Mouse (Mus musculus): ENCODE data around the gene Gata5. TPM values are rescaled to one million over a fixed set of nuclear protein-coding genes. Genes with fewer than 3 reads are reported as not detected.
A peak's percentile ranks its signal among the peaks of the same experiment; 100 is the strongest.

Gene Gata5
- polyA plus RNA-seq, 1 experiment, result not detected

DNA sequence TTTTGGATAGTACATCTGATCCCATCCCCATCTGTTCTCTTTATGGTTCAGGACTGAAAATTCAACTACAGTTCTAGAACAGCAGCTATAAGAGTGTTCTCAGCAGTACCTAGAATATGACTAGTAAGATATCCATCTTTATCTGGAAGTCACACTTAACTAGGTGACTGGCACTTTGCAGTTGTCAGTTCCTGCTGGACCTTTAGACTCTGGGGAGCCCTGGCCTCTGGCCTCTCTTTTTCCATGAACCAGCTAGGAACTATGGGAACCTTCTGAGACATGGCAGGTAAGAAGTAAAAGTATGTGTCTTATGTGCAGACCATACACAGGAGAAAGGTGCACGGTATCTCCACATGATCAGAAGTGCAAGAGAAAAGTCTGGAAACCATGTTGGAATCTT is 5.0 kb downstream of the Gata5 start:
- no peak overlapping the region for H3K27ac ChIP-seq (ENCODE audit: insufficient read depth, low read length)

DNA sequence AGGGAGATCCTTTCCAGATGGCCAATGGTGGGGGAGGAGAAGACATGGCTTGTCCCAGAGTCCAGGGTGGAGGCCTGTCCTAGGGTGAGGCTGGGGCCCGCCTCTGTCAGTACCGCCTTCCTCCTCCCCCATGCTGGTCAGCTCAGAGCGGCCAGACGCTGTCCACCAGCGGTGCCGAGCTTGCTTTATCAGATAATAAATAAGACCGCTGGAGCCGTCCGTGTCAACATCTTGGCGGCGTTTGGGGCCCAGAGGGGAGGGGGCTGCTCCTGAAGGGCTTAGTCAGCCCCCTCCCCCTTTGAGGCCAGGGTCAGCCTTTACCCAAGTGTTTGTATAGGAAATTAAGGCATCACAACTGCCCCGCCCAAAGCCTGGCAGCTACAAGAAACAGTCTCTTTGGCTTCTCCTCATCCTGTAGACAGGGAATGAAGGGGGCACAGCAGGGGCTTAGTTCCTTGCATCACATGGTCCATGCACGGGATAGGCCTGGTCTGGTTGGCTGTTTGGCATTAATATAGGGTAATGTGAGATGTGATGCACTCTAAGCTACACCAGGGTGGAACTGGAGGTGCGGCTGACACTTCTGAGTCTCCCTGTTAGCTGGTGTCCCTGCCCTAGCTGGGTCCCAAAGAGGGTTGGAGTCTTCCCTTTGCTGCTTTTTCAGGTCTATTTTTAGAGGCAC is 11.7 kb downstream of the Gata5 start:
- WGBS, result 33% methylated on average over 14 of the region's 14 CpGs
- Histone ChIP-seq H3K27me3 (ENCODE audit: control insufficient read depth, insufficient read depth, low read length) (no peaks in the 10 kb centered on the region), H3K27ac (ENCODE audit: insufficient read depth, low read length) (no peak overlapping the region), H3K4me1 (ENCODE audit: control insufficient read depth, insufficient read depth, low read length) (no peaks in the 10 kb centered on the region; the same call in 1 of the 2 replicates), H3K4me3 (replicated peaks; ENCODE audit: insufficient read depth, low read depth, low read length) (no peak overlapping the region)
- no peak for DNase-seq
- TF ChIP-seq CTCF (IDR thresholded peaks at IDR 0.05; ENCODE audit: borderline replicate concordance, insufficient read depth, low read depth, low read length), result no peak
- no peak for TF ChIP-seq POLR2A (IDR thresholded peaks at IDR 0.05; ENCODE audit: borderline replicate concordance, insufficient read depth, low read length)

More for the DNA sequence above, 5.0 kb downstream of the Gata5 start:
- 95% methylated on average over 1 of the region's 1 CpGs for WGBS
- Histone ChIP-seq H3K4me1 (ENCODE audit: control insufficient read depth, insufficient read depth, low read length) (no peaks in the 10 kb centered on the region; the same call in 1 of the 2 replicates), H3K4me3 (replicated peaks; ENCODE audit: insufficient read depth, low read depth, low read length) (no peak overlapping the region), H3K27me3 (ENCODE audit: control insufficient read depth, insufficient read depth, low read length) (peaks cover 2% of the 10 kb centered on the region; the same call in 1 of the 2 replicates)
- TF ChIP-seq POLR2A (IDR thresholded peaks at IDR 0.05; ENCODE audit: borderline replicate concordance, insufficient read depth, low read length) (no peak), CTCF (IDR thresholded peaks at IDR 0.05; ENCODE audit: borderline replicate concordance, insufficient read depth, low read depth, low read length) (no peak)
- DNase-seq, result no peak

DNA sequence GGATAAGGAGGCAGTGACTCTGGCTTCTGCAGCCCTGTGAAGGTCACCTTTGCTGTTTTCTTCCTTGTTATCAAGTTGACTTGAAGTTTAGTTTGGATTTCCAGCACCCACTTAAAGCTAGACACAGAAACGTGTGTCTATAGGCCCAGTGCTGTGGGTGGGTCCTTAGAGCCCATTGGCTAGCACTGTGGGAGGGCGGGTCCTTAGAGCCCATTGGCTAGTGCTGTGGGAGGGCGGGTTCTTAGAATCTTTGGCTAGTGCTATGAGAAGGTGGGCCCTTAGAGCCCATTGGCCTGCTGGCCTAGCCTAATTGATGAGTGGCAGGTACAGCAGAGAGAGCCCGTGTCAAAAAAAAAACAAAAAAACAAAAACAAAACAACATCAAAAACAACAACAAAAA is 14.3 kb downstream of the Gata5 start:
- no peak overlapping the region for H3K4me3 ChIP-seq (replicated peaks; ENCODE audit: insufficient read depth, low read depth, low read length)
- H3K4me1 ChIP-seq (ENCODE audit: control insufficient read depth, insufficient read depth, low read length), result no peaks in the 10 kb centered on the region; the same call in 1 of the 2 replicates
- no peak for TF ChIP-seq CTCF (IDR thresholded peaks at IDR 0.05; ENCODE audit: borderline replicate concordance, insufficient read depth, low read depth, low read length)
- DNase-seq, result no peak
- no peaks in the 10 kb centered on the region for H3K27me3 ChIP-seq (ENCODE audit: control insufficient read depth, insufficient read depth, low read length)
- WGBS, result 73% methylated on average over 4 of the region's 4 CpGs
- no peak overlapping the region for H3K27ac ChIP-seq (ENCODE audit: insufficient read depth, low read length)

DNA sequence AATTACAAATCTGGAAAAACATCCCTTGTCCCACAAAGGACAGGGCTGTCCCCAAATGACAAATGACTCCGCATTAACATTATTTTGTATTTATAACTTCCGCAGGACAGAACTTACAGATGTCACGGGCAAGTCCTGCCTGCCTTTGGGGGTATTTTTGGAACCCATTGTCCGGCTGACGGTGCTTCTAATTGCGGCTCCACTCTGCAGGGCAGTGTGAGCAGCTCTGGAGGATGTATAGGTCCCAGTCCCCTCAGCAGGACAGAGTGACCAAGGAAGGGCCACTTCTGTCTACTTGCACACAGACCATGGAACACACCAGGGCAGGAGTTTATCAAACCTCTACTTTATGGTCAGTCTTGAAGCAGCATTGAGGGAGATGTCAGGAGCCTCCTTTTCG is 16.9 kb downstream of the Gata5 start:
- no peaks in the 10 kb centered on the region; the same call in 1 of the 2 replicates for H3K4me1 ChIP-seq (ENCODE audit: control insufficient read depth, insufficient read depth, low read length)
- H3K27me3 ChIP-seq (ENCODE audit: control insufficient read depth, insufficient read depth, low read length), result no peaks in the 10 kb centered on the region
- 88% methylated on average over 7 of the region's 7 CpGs for WGBS
- no peak overlapping the region for H3K27ac ChIP-seq (ENCODE audit: insufficient read depth, low read length)
- DNase-seq, result no peak
- TF ChIP-seq CTCF (IDR thresholded peaks at IDR 0.05; ENCODE audit: borderline replicate concordance, insufficient read depth, low read depth, low read length), result no peak
- H3K4me3 ChIP-seq (replicated peaks; ENCODE audit: insufficient read depth, low read depth, low read length), result no peak overlapping the region

DNA sequence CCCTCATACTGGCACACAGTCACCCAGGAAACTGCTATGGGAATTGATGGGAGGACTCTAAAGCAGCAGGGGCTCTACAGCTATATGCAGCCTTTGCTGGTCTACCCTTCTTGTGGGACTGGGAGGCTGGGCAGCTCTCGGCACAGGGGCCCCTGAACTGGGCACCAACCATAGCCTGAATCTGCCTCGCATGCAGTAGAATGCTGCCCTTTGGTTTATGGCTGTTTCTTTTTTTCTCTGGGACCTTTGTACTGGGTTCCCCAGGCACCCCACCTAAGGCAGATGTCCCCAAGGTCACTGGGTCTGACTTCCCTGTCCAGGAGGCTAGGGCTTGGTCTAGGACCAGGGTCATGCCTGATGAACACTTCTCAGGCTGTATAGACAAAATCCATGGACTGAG is 20.2 kb downstream of the Gata5 start:
- DNase-seq, result no peak
- 63% methylated on average over 2 of the region's 2 CpGs for WGBS
- no peak overlapping the region for H3K27ac ChIP-seq (ENCODE audit: insufficient read depth, low read length)
- H3K4me3 ChIP-seq (replicated peaks; ENCODE audit: insufficient read depth, low read depth, low read length), result no peak overlapping the region
- H3K4me1 ChIP-seq (ENCODE audit: control insufficient read depth, insufficient read depth, low read length), result no peaks in the 10 kb centered on the region
- no peak for TF ChIP-seq POLR2A (IDR thresholded peaks at IDR 0.05; ENCODE audit: borderline replicate concordance, insufficient read depth, low read length)
- no peaks in the 10 kb centered on the region for H3K27me3 ChIP-seq (ENCODE audit: control insufficient read depth, insufficient read depth, low read length)

DNA sequence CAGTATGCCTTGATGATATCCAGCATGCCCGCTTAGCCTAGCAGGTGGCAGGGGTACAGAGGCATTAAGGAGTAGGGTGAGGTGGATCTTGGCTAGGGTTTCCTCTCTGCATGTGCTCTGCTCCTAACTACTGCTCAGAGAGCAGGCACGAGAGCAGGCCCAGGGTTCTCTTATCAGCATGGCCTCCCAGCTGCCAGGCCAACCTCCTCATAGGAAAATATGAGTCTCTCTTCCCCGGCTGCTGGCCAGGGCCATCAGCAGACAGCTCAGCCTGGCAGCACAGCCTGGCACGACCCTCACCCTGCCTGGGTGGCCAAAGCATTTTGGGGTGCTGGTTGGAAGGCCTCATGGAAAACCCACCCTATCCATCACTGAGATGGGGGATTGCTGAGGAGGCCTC is 23.4 kb downstream of the Gata5 start:
- no peak for DNase-seq
- Histone ChIP-seq H3K27me3 (ENCODE audit: control insufficient read depth, insufficient read depth, low read length) (no peaks in the 10 kb centered on the region), H3K4me1 (ENCODE audit: control insufficient read depth, insufficient read depth, low read length) (no peaks in the 10 kb centered on the region), H3K27ac (ENCODE audit: insufficient read depth, low read length) (no peak overlapping the region), H3K4me3 (replicated peaks; ENCODE audit: insufficient read depth, low read depth, low read length) (no peak overlapping the region)
- WGBS, result 41% methylated on average over 4 of the region's 4 CpGs
- TF ChIP-seq POLR2A (IDR thresholded peaks at IDR 0.05; ENCODE audit: borderline replicate concordance, insufficient read depth, low read length), result no peak
- no peak for TF ChIP-seq CTCF (IDR thresholded peaks at IDR 0.05; ENCODE audit: borderline replicate concordance, insufficient read depth, low read depth, low read length)

DNA sequence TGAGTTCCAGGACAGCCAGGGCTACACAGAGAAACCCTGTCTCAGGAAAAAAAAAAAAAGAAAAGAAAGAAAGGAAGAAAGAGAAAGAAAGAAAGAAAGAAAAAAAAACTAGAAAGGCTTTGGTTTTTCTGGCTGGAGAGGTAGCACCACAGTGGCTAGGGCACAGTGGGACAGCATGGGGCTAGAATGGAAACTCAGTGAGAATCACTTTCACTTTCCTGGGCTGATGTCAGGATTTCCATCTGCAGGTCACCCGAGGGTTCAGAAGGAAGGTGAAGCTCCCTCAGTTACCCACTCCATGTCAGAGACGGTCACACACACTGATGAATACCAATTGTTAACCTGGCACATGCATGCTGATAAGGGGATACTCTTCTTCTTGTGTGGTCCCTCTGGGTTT is 26.8 kb downstream of the Gata5 start:
- 52% methylated on average over 2 of the region's 2 CpGs for WGBS
- no peak for DNase-seq
- H3K4me1 ChIP-seq (ENCODE audit: control insufficient read depth, insufficient read depth, low read length), result no peaks in the 10 kb centered on the region
- TF ChIP-seq CTCF (IDR thresholded peaks at IDR 0.05; ENCODE audit: borderline replicate concordance, insufficient read depth, low read depth, low read length) (no peak), POLR2A (IDR thresholded peaks at IDR 0.05; ENCODE audit: borderline replicate concordance, insufficient read depth, low read length) (no peak)
- no peaks in the 10 kb centered on the region; the same call in 1 of the 2 replicates for H3K27me3 ChIP-seq (ENCODE audit: control insufficient read depth, insufficient read depth, low read length)
- H3K4me3 ChIP-seq (replicated peaks; ENCODE audit: insufficient read depth, low read depth, low read length), result no peak overlapping the region
- H3K27ac ChIP-seq (ENCODE audit: insufficient read depth, low read length), result no peak overlapping the region

DNA sequence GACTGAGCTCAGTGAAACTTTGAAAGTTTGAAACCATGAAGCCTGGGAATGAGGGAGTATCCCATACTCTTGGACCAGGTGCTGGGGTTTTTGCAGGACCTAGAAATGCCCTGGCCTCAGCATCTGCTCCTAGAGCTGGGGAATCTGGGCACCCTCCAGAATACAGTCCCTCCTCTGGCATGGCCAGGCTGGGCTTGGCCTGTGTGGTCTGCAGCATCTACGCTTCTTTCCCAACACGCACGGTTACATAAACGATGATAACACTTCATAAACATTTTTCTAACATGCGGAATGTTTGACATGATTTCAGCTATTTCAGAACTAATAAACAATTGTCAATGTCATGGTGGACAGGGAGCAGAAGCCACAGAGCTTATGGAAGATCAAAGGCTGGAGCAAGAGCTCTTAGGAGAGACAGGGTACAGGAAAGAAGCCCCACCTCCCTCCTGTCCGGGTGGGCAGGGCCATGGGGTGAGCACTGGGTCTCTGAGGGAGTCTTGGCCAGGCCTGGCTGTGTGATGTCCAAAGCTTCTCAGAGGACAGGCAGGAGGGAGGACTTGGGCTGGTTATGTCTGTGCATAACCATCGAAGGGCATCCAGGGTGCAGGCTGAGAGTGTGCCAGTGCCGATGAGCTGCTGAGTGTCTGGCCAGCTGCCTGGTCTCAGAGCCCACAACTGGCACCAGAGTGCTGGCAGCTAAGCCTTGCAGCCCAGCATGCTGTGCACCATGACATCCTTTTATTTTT is 27.9 kb downstream of the Gata5 start:
- 32% methylated on average over 8 of the region's 8 CpGs for WGBS
- Histone ChIP-seq H3K4me1 (ENCODE audit: control insufficient read depth, insufficient read depth, low read length) (no peaks in the 10 kb centered on the region), H3K4me3 (replicated peaks; ENCODE audit: insufficient read depth, low read depth, low read length) (no peak overlapping the region), H3K27me3 (ENCODE audit: control insufficient read depth, insufficient read depth, low read length) (no peaks in the 10 kb centered on the region; the same call in 1 of the 2 replicates), H3K27ac (ENCODE audit: insufficient read depth, low read length) (no peak overlapping the region)
- TF ChIP-seq POLR2A (IDR thresholded peaks at IDR 0.05; ENCODE audit: borderline replicate concordance, insufficient read depth, low read length) (no peak), CTCF (IDR thresholded peaks at IDR 0.05; ENCODE audit: borderline replicate concordance, insufficient read depth, low read depth, low read length) (no peak)
- DNase-seq, result peak; percentile 17 to 34
